10 mouse cellular contexts compared by ENCODE assay signal in genomic region chr3:103716774-103717760, GRCm38 (mm10). TPM values are rescaled to one million over a fixed set of nuclear protein-coding genes. Genes with fewer than 3 reads are reported as not detected.
DNase-seq lines count a peak whose midpoint lies in the region; ATAC-seq and TF ChIP-seq lines count a peak whose summit lies in the region.
"Had no signal": no experiment of that assay in that cellular context is flagged by ENCODE, and none has a peak within 500 bp of the region (broad histone marks: within the 10 kb centered on the region; RNA-seq: fewer than 3 reads in every experiment).

No protein-coding gene starts in this region.

- peak; percentile 87 for DNase-seq in 3T3-L1 (ENCODE audit: low read depth, low spot score)
- DNase-seq in limb, embryonic 14.5 days (ENCODE audit: low spot score) = no peak
- no peak for DNase-seq in ovary, postnatal 10 days (ENCODE audit: low spot score)
- no peak for DNase-seq in left cerebral cortex, postnatal 4 days
- DNase-seq in layer of hippocampus, adult 8-10 months (ENCODE audit: low spot score in 2 of 2) = no peak

- no peak overlapping the region for H3K4me2 ChIP-seq in heart, embryonic 15.5 days
- no peak overlapping the region for H3K4me2 ChIP-seq in heart, embryonic 11.5 days
- peak overlapping the region; percentile 14; the same call in 1 of the 2 replicates for H3K4me2 ChIP-seq in embryonic facial prominence, embryonic 13.5 days
- no peak overlapping the region for H3K4me2 ChIP-seq in limb, embryonic 14.5 days (replicated peaks; ENCODE audit: low read depth, low read length, severe bottlenecking)

- H3K9ac ChIP-seq in heart, embryonic 15.5 days = no peak overlapping the region
- no peak overlapping the region for H3K9ac ChIP-seq in heart, embryonic 11.5 days (ENCODE audit: low read depth, low read length)
- no peak overlapping the region for H3K9ac ChIP-seq in embryonic facial prominence, embryonic 13.5 days
- no peak overlapping the region for H3K9ac ChIP-seq in limb, embryonic 14.5 days (ENCODE audit: low read depth, low read length, severe bottlenecking)

- H3K36me3 ChIP-seq in heart, embryonic 15.5 days = no peaks in the 10 kb centered on the region
- H3K36me3 ChIP-seq in heart, embryonic 11.5 days (ENCODE audit: control insufficient read depth, insufficient read depth, low read length) = no peaks in the 10 kb centered on the region
- no peaks in the 10 kb centered on the region for H3K36me3 ChIP-seq in embryonic facial prominence, embryonic 13.5 days
- H3K36me3 ChIP-seq in limb, embryonic 14.5 days (ENCODE audit: control insufficient read depth, insufficient read depth, low read length) = no peaks in the 10 kb centered on the region

- H3K9me3 ChIP-seq in heart, embryonic 15.5 days (replicated peaks) = no peaks in the 10 kb centered on the region
- no peaks in the 10 kb centered on the region for H3K9me3 ChIP-seq in heart, embryonic 11.5 days (replicated peaks; ENCODE audit: control insufficient read depth, low read length)
- H3K9me3 ChIP-seq in embryonic facial prominence, embryonic 13.5 days = no peaks in the 10 kb centered on the region
- H3K9me3 ChIP-seq in limb, embryonic 14.5 days (ENCODE audit: control insufficient read depth, low read length) = no peaks in the 10 kb centered on the region

- intact Hi-C loops in left cerebral cortex, postnatal 4 days (cut with DNase I) = no loop called here

- whole genome bisulfite sequencing in heart, embryonic 15.5 days = 50% methylated on average over 15 of the region's 15 CpGs
- WGBS in heart, embryonic 11.5 days (ENCODE audit: insufficient replicate concordance) = 56% methylated on average over 15 of the region's 15 CpGs
- 29% methylated on average over 14 of the region's 15 CpGs for WGBS in embryonic facial prominence, embryonic 13.5 days
- 38% methylated on average over 13 of the region's 15 CpGs for WGBS in limb, embryonic 14.5 days

- TF ChIP-seq POLR2A in limb, embryonic 14.5 days (IDR thresholded peaks at IDR 0.05; ENCODE audit: borderline replicate concordance, extremely low read depth, insufficient read depth, insufficient read length) = no peak

- peaks cover 7% of the 10 kb centered on the region; the same call in 1 of the 2 replicates for H3K4me1 ChIP-seq in heart, embryonic 15.5 days (replicated peaks)
- H3K4me1 ChIP-seq in heart, embryonic 11.5 days (ENCODE audit: control insufficient read depth, insufficient read depth, low read length) = peaks cover 3% of the 10 kb centered on the region; the same call in 1 of the 2 replicates
- H3K4me1 ChIP-seq in embryonic facial prominence, embryonic 13.5 days = peaks cover 35% of the 10 kb centered on the region
- H3K4me1 ChIP-seq in limb, embryonic 14.5 days (ENCODE audit: control insufficient read depth, insufficient read depth, low read length) = peaks cover 30% of the 10 kb centered on the region

- no peak overlapping the region for H3K4me3 ChIP-seq in heart, embryonic 15.5 days
- no peak overlapping the region for H3K4me3 ChIP-seq in heart, embryonic 11.5 days (ENCODE audit: low read depth, low read length)
- no peak overlapping the region for H3K4me3 ChIP-seq in embryonic facial prominence, embryonic 13.5 days
- no peak overlapping the region for H3K4me3 ChIP-seq in limb, embryonic 14.5 days (replicated peaks; ENCODE audit: low read length)
- H3K4me3 ChIP-seq: left cerebral cortex, adult 2 months had no signal

- H3K27me3 ChIP-seq in heart, embryonic 15.5 days = no peaks in the 10 kb centered on the region
- no peaks in the 10 kb centered on the region for H3K27me3 ChIP-seq in heart, embryonic 11.5 days (ENCODE audit: control insufficient read depth, insufficient read depth, low read length)
- H3K27me3 ChIP-seq in embryonic facial prominence, embryonic 13.5 days = no peaks in the 10 kb centered on the region
- H3K27me3 ChIP-seq in limb, embryonic 14.5 days (ENCODE audit: control insufficient read depth, insufficient read depth, low read length) = no peaks in the 10 kb centered on the region

- H3K27ac ChIP-seq in heart, embryonic 15.5 days = peak overlapping the region; percentile 34; the same call in 1 of the 2 replicates
- H3K27ac ChIP-seq in heart, embryonic 11.5 days (ENCODE audit: low read depth, low read length) = no peak overlapping the region
- peak overlapping the region; percentile 83 for H3K27ac ChIP-seq in embryonic facial prominence, embryonic 13.5 days
- H3K27ac ChIP-seq in limb, embryonic 14.5 days (replicated peaks; ENCODE audit: low read depth, low read length) = peak overlapping the region; percentile 21; the same call in 1 of the 2 replicates
- H3K27ac ChIP-seq: left cerebral cortex, adult 2 months had no signal

- no peak for ATAC-seq in heart, embryonic 15.5 days (replicated peaks; ENCODE audit: insufficient number of reproducible peaks, insufficient read depth, low FRiP score, low read depth)
- no peak for ATAC-seq in heart, embryonic 11.5 days (replicated peaks; ENCODE audit: insufficient number of reproducible peaks, low FRiP score, low TSS enrichment)
- ATAC-seq in embryonic facial prominence, embryonic 13.5 days (ENCODE audit: insufficient number of reproducible peaks, insufficient read depth, low FRiP score, low TSS enrichment, low read depth) = peak; percentile 64
- ATAC-seq in limb, embryonic 14.5 days (ENCODE audit: low FRiP score, low read depth) = peak; percentile 30; the same call in 1 of the 2 replicates

RNA-seq across cellular contexts. Expression of gene Olfml3, which starts 20.7 kb away (rescaled TPM):
- polyA plus RNA-seq in heart, embryonic 15.5 days (2015; fragmentation: Nextera tagmentation; extraction: Ambion mirVana) = 19.5 and 29.9 TPM in 2 replicates
- 21.8 and 22.4 TPM in 2 replicates for polyA plus RNA-seq in heart, embryonic 11.5 days (2014; fragmentation: Nextera tagmentation; extraction: Ambion mirVana)
- 49.5 and 52.3 TPM in 2 replicates for polyA plus RNA-seq in embryonic facial prominence, embryonic 13.5 days (2015; fragmentation: Nextera tagmentation; extraction: Ambion mirVana)
- 52.0 and 58.1 TPM in 2 replicates for polyA plus RNA-seq in limb, embryonic 14.5 days (2012; rRNA removed)
- 82.5 and 88.0 TPM in 2 replicates for polyA plus RNA-seq in limb, embryonic 14.5 days (2014; fragmentation: Nextera tagmentation; extraction: Ambion mirVana)
- total RNA-seq in left cerebral cortex, postnatal 4 days (2021) = 1 to 10 TPM; 4.7 to 5.0 TPM
- total RNA-seq in layer of hippocampus, adult 8-10 months (2022) = 10 to 100 TPM; 13.9 to 56.8 (median 28.8) TPM

RNA-seq across cellular contexts. Expression of gene Gm10964, which starts 22.1 kb away (rescaled TPM):
- not detected in 2 replicates for polyA plus RNA-seq in heart, embryonic 15.5 days (2015; fragmentation: Nextera tagmentation; extraction: Ambion mirVana)
- polyA plus RNA-seq in heart, embryonic 11.5 days (2014; fragmentation: Nextera tagmentation; extraction: Ambion mirVana) = not detected in 2 replicates
- polyA plus RNA-seq in embryonic facial prominence, embryonic 13.5 days (2015; fragmentation: Nextera tagmentation; extraction: Ambion mirVana) = not detected in 2 replicates
- polyA plus RNA-seq in limb, embryonic 14.5 days (2012; rRNA removed) = not detected in 2 replicates
- not detected in 2 replicates for polyA plus RNA-seq in limb, embryonic 14.5 days (2014; fragmentation: Nextera tagmentation; extraction: Ambion mirVana)
- total RNA-seq in left cerebral cortex, postnatal 4 days (2021) = not detected
- total RNA-seq in layer of hippocampus, adult 8-10 months (2022) = not detected
- total RNA-seq: left cerebral cortex, adult 2 months; MEL had no signal

Comparison
In these comparisons a context has a peak if more than half of its experiments do, and no peak if none do; other contexts are left out.
1. ATAC-seq: peak in embryonic facial prominence, embryonic 13.5 days (single experiment) and limb, embryonic 14.5 days (single experiment); none in heart, embryonic 15.5 days (single experiment) and heart, embryonic 11.5 days (single experiment).